Mouse (Mus musculus): ENCODE results near the gene Spsb4. TPM values are rescaled to one million over a fixed set of nuclear protein-coding genes. Genes with fewer than 3 reads are reported as not detected.

The Spsb4 gene
- total and polyA plus RNA-seq, 2 experiments from 2014 or later, result 36.2 to 67.1 TPM

- WGBS, result 29% methylated on average over 6 of the region's 6 CpGs
- Histone ChIP-seq H3K36me3 (ENCODE audit: insufficient read depth, low read length) (no peaks in the 10 kb centered on the region), H3K4me3 (ENCODE audit: low read length) (no peak overlapping the region), H3K27me3 (ENCODE audit: insufficient read depth, low read length) (no peaks in the 10 kb centered on the region), H3K4me2 (ENCODE audit: low read depth, low read length) (no peak overlapping the region), H3K9ac (replicated peaks; ENCODE audit: low read length) (no peak overlapping the region), H3K4me1 (ENCODE audit: insufficient read depth, low read length) (peaks cover 22% of the 10 kb centered on the region), H3K9me3 (ENCODE audit: low read length) (no peaks in the 10 kb centered on the region), H3K27ac (peak overlapping the region; percentile 48)
- ATAC-seq, result no peak
- DNase-seq (ENCODE audit: low spot score), result peak; percentile 48
- TF ChIP-seq CTCF (IDR thresholded peaks at IDR 0.05; ENCODE audit: low read depth), result no peak
Measured at GRCm38 (mm10) chr9:96956646-96957297, 61.9 kb downstream of the Spsb4 start.

DNA sequence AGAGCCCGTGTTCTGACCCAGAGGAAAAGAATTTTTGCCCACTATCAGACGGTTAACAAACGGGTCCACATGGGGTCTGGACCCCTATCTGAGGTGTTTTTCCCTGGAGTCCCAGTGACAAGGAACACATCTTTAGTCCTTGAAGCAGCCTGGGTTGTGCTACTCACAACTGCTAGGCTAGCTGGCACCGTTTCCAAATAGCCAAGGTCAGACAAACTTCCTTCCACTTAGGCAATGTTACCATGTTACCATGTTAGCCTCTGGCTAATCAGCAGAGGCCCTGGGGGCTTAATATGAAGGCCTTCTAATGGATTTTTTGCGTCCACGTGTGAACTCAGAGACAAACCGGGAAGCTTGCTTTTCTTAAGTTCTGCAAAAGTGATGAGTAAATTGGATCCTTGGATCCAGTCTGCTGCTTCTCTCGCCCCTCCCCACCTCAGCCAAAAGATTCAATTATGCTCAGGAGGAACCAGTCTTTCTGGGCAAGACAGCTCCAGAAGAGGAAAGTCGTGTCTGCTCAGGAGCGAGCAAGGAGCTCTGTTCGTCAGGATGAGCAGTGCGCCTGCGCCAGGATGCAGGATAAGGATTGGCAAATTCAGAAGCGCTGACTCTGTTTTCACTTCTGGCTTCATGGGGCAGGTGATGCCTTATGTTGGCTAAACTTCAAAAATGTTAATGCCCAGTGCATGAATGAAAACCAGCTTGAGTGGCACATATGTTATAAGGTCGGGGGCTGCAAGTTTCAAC lies 64.4 kb downstream of the Spsb4 start:
- no peak for TF ChIP-seq CTCF (IDR thresholded peaks at IDR 0.05; ENCODE audit: low read depth)
- WGBS, result 71% methylated on average over 15 of the region's 15 CpGs
- Histone ChIP-seq H3K27ac (no peak overlapping the region), H3K36me3 (ENCODE audit: insufficient read depth, low read length) (no peaks in the 10 kb centered on the region), H3K4me2 (ENCODE audit: low read depth, low read length) (no peak overlapping the region), H3K27me3 (ENCODE audit: insufficient read depth, low read length) (no peaks in the 10 kb centered on the region), H3K4me3 (ENCODE audit: low read length) (no peak overlapping the region), H3K9ac (replicated peaks; ENCODE audit: low read length) (no peak overlapping the region), H3K4me1 (ENCODE audit: insufficient read depth, low read length) (peaks cover 26% of the 10 kb centered on the region), H3K9me3 (ENCODE audit: low read length) (no peaks in the 10 kb centered on the region)
- DNase-seq (ENCODE audit: low spot score) (no peak), ATAC-seq (no peak)

GRCm38 (mm10) chr9:96953443-96953842 lies 65.2 kb downstream of the Spsb4 start:
- no peak overlapping the region for H3K27ac ChIP-seq
- no peak for TF ChIP-seq CTCF (IDR thresholded peaks at IDR 0.05; ENCODE audit: low read depth)
- no peaks in the 10 kb centered on the region for H3K36me3 ChIP-seq (ENCODE audit: insufficient read depth, low read length)
- no peak overlapping the region for H3K4me3 ChIP-seq (ENCODE audit: low read length)
- 92% methylated on average over 8 of the region's 8 CpGs for WGBS
- no peak overlapping the region for H3K9ac ChIP-seq (replicated peaks; ENCODE audit: low read length)
- DNase-seq (ENCODE audit: low spot score) (no peak), ATAC-seq (no peak)
- no peaks in the 10 kb centered on the region for H3K27me3 ChIP-seq (ENCODE audit: insufficient read depth, low read length)
- H3K4me1 ChIP-seq (ENCODE audit: insufficient read depth, low read length), result peaks cover 22% of the 10 kb centered on the region; the same call in 1 of the 2 replicates
- H3K4me2 ChIP-seq (ENCODE audit: low read depth, low read length), result no peak overlapping the region
- no peaks in the 10 kb centered on the region for H3K9me3 ChIP-seq (ENCODE audit: low read length)

DNA sequence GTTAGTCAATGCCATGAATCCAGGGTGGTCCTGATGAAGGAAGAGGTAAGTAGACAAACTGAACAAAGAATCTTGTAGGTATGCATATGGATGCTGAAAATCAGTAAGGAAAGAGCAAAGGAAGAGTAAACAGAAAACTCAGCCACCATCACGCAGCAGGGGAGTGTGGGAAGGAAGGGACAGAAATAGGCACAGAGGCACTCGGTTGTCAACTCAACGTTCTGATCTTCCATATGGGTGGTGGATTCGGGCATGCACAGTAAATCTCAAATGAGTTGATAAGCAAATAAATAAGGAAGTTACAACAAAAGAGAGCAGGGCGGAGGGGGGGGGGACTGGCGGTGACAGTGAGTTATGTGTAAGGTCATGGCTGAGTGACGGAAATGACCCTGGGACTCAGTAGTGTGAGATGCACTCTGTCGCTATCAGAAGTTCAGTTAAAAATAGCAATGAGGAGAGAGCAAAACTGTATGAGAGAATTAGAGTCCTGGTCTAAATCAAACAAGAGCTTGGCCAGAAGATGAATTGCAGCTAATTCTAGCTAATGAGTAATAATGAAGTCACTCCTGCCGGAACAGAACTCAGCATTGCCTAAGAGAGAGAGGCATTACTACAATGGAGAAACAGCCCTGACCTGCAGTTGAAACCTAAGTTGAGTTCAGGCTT lies 66.2 kb downstream of the Spsb4 start:
- no peak overlapping the region for H3K4me3 ChIP-seq (ENCODE audit: low read length)
- no peak for TF ChIP-seq CTCF (IDR thresholded peaks at IDR 0.05; ENCODE audit: low read depth)
- H3K9ac ChIP-seq (replicated peaks; ENCODE audit: low read length), result no peak overlapping the region
- H3K27ac ChIP-seq, result no peak overlapping the region
- no peaks in the 10 kb centered on the region for H3K9me3 ChIP-seq (ENCODE audit: low read length)
- H3K27me3 ChIP-seq (ENCODE audit: insufficient read depth, low read length), result no peaks in the 10 kb centered on the region
- no peak overlapping the region for H3K4me2 ChIP-seq (ENCODE audit: low read depth, low read length)
- DNase-seq (ENCODE audit: low spot score) (no peak), ATAC-seq (no peak)
- H3K36me3 ChIP-seq (ENCODE audit: insufficient read depth, low read length), result no peaks in the 10 kb centered on the region
- 69% methylated on average over 9 of the region's 9 CpGs for WGBS
- H3K4me1 ChIP-seq (ENCODE audit: insufficient read depth, low read length), result peaks cover 18% of the 10 kb centered on the region; the same call in 1 of the 2 replicates

- H3K4me3 ChIP-seq (ENCODE audit: low read length), result no peak overlapping the region
- no peaks in the 10 kb centered on the region for H3K9me3 ChIP-seq (ENCODE audit: low read length)
- 59% methylated on average over 9 of the region's 9 CpGs for WGBS
- H3K4me1 ChIP-seq (ENCODE audit: insufficient read depth, low read length), result 0 out of 2 replicates have a peak, but pooled peaks cover 11% of the 10 kb centered on the region
- no peak overlapping the region for H3K9ac ChIP-seq (replicated peaks; ENCODE audit: low read length)
- DNase-seq (ENCODE audit: low spot score) (peak; percentile 37), ATAC-seq (peak; percentile 60; the same call in 1 of the 2 replicates)
- TF ChIP-seq CTCF (IDR thresholded peaks at IDR 0.05; ENCODE audit: low read depth), result no peak
- H3K27me3 ChIP-seq (ENCODE audit: insufficient read depth, low read length), result no peaks in the 10 kb centered on the region
- 0 out of 2 replicates have a peak overlapping the region, but pooled peaks have one; percentile 3 for H3K27ac ChIP-seq
- no peak overlapping the region for H3K4me2 ChIP-seq (ENCODE audit: low read depth, low read length)
- no peaks in the 10 kb centered on the region for H3K36me3 ChIP-seq (ENCODE audit: insufficient read depth, low read length)
Measured at GRCm38 (mm10) chr9:96949551-96949950, 69.1 kb downstream of the Spsb4 start.

DNA sequence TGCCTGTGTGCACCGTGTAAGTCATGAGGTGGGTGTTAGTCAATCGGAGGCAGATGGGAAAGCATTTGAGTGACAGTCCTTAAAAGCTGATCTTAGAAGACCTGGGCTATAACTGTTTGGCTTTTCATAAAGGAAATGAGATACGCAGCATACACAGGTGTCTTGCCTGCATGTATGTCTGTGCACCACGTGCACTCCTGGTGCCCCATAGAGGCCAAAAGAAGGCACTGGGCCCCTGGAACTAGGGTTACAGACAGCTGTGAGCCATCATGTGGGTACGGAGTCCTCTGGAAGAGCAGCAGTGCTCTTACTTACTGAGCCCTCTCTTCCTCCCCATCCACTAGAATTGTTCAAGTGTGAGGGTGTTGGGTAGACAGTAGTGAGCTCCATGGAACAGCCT lies 70.1 kb downstream of the Spsb4 start:
- TF ChIP-seq CTCF (IDR thresholded peaks at IDR 0.05; ENCODE audit: low read depth), result no peak
- WGBS, result 85% methylated on average over 5 of the region's 5 CpGs
- H3K9me3 ChIP-seq (ENCODE audit: low read length), result no peaks in the 10 kb centered on the region

More for the DNA sequence above, 70.1 kb downstream of the Spsb4 start:
- ATAC-seq (no peak), DNase-seq (ENCODE audit: low spot score) (no peak)
- H3K9ac ChIP-seq (replicated peaks; ENCODE audit: low read length), result no peak overlapping the region
- H3K27me3 ChIP-seq (ENCODE audit: insufficient read depth, low read length), result no peaks in the 10 kb centered on the region
- no peak overlapping the region for H3K4me2 ChIP-seq (ENCODE audit: low read depth, low read length)
- 0 out of 2 replicates have a peak, but pooled peaks cover 7% of the 10 kb centered on the region for H3K4me1 ChIP-seq (ENCODE audit: insufficient read depth, low read length)
- H3K36me3 ChIP-seq (ENCODE audit: insufficient read depth, low read length), result no peaks in the 10 kb centered on the region
- no peak overlapping the region for H3K4me3 ChIP-seq (ENCODE audit: low read length)
- no peak overlapping the region for H3K27ac ChIP-seq

All from hindbrain, postnatal 0 days (tissue).